Mouse (Mus musculus): ENCODE data around the gene Cnn1.

GRCm38 (mm10) chr9:22144304-22144965, 45.4 kb downstream of the Cnn1 start:
- TF ChIP-seq POLR2A (IDR thresholded peaks at IDR 0.05; ENCODE audit: insufficient read depth, low read depth, low read length) (no peak), CTCF (IDR thresholded peaks at IDR 0.05) (no peak)
